Mouse (Mus musculus) spleen, adult 2 months (tissue): ENCODE data around the gene Kif1c.

Source experiments
- CTCF ChIP-seq: fragments of 200-500 bp; IDR thresholded peaks from 2 replicates; pipeline ENCODE4 v1.5.1; 2011; ENCODE audit warnings: mild to moderate bottlenecking, inconsistent platforms; ENCODE audit not compliant: insufficient read depth, insufficient read length, insufficient replicate concordance; ENCODE audit errors: extremely low read depth
- POLR2A ChIP-seq: fragments of 200-500 bp; IDR thresholded peaks from 2 replicates; pipeline ENCODE4 v1.6.1; 2011; ENCODE audit warnings: low read depth, low read length, inconsistent platforms

- TF ChIP-seq POLR2A (no peak), CTCF (peak; percentile 7; the same call in 1 of the 2 replicates)
Observed at GRCm38 (mm10) chr11:70681897-70682581, 18.3 kb upstream of the Kif1c start.
